Mouse (Mus musculus) layer of hippocampus, adult 9-10 months (tissue): ENCODE results near the gene Map2.

ENCODE experiments used
- DNase-seq: peaks from one replicate; pipeline ENCODE4 v3.0.0; 2022; ENCODE audit warnings: low spot score

Map2 gene

GRCm38 (mm10) chr1:66205517-66205916, 30.4 kb downstream of the Map2 start:
- DNase-seq: no peak

GRCm38 (mm10) chr1:66206904-66207303, 31.8 kb downstream of the Map2 start:
- no peak for DNase-seq

GRCm38 (mm10) chr1:66211074-66211791, 36.2 kb downstream of the Map2 start:
- DNase-seq: no peak

GRCm38 (mm10) chr1:66221497-66221896, 46.4 kb downstream of the Map2 start:
- DNase-seq: no peak

- no peak for DNase-seq
Observed at GRCm38 (mm10) chr1:66223331-66223730, 48.3 kb downstream of the Map2 start.

GRCm38 (mm10) chr1:66226372-66227368, 51.6 kb downstream of the Map2 start:
- no peak for DNase-seq

GRCm38 (mm10) chr1:66228205-66228604, 53.1 kb downstream of the Map2 start:
- no peak for DNase-seq

GRCm38 (mm10) chr1:66230345-66230744, 55.3 kb downstream of the Map2 start:
- DNase-seq: no peak

GRCm38 (mm10) chr1:66231963-66232362, 56.9 kb downstream of the Map2 start:
- no peak for DNase-seq

- DNase-seq: no peak
Observed at GRCm38 (mm10) chr1:66244910-66245309, 69.8 kb downstream of the Map2 start.

- DNase-seq: no peak
Observed at GRCm38 (mm10) chr1:66251649-66252332, 76.7 kb downstream of the Map2 start.

GRCm38 (mm10) chr1:66252333-66252724, 77.3 kb downstream of the Map2 start:
- DNase-seq: no peak

GRCm38 (mm10) chr1:66263220-66263619, 88.1 kb downstream of the Map2 start:
- no peak for DNase-seq

GRCm38 (mm10) chr1:66266231-66266924, 91.3 kb downstream of the Map2 start:
- DNase-seq: no peak

GRCm38 (mm10) chr1:66277663-66278062, 102.6 kb downstream of the Map2 start:
- DNase-seq: no peak

- no peak for DNase-seq
Observed at GRCm38 (mm10) chr1:66279222-66280009, 104.3 kb downstream of the Map2 start.

- DNase-seq: no peak
Observed at GRCm38 (mm10) chr1:66280152-66280551, 105.1 kb downstream of the Map2 start.

- no peak for DNase-seq
Observed at GRCm38 (mm10) chr1:66282447-66282846, 107.4 kb downstream of the Map2 start.

GRCm38 (mm10) chr1:66288987-66289386, 113.9 kb downstream of the Map2 start:
- DNase-seq: no peak

- no peak for DNase-seq
Observed at GRCm38 (mm10) chr1:66292121-66292881, 117.2 kb downstream of the Map2 start.
